Comparison of ENCODE assay signal across 16 mouse cellular contexts in the genomic region with DNA sequence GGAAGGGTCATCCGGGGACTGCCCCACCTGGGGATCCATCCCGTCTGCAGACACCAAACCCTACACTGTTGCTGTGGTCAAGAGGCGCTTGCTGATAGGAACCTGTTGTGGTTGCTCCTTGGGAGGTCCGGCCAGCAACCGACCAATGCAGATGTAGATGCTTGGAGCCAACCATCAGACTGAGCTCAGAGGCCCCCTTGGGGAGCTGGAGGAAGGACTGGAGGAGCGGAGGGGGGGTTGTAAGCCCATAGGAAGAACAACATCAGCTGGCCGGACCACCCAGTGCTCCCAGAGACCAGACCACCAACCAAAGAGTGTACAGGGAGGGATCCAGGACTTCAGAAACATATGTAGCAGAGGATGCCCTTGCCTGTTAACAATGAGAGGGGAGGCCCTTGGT.
"Had no signal": no experiment of that assay in that cellular context is flagged by ENCODE, and none has a peak within 500 bp of the region (broad histone marks: within the 10 kb centered on the region; RNA-seq: fewer than 3 reads in every experiment).

No protein-coding gene starts in this region.

- H3K4me2 ChIP-seq: liver, embryonic 15.5 days; midbrain, embryonic 11.5 days; midbrain, embryonic 13.5 days; midbrain, embryonic 15.5 days; neural tube, embryonic 12.5 days; stomach, embryonic 15.5 days had no signal

- H3K9ac ChIP-seq: liver, embryonic 15.5 days; liver, postnatal 0 days; midbrain, embryonic 13.5 days; midbrain, embryonic 15.5 days; neural tube, embryonic 12.5 days; stomach, embryonic 15.5 days had no signal

- H3K27ac ChIP-seq: liver, embryonic 15.5 days; macrophage; midbrain, embryonic 13.5 days; midbrain, embryonic 15.5 days; neural tube, embryonic 12.5 days; stomach, embryonic 15.5 days; stomach, postnatal 0 days had no signal

- ATAC-seq: liver, postnatal 0 days; midbrain, embryonic 13.5 days; midbrain, embryonic 15.5 days had no signal

- H3K27me3 ChIP-seq: midbrain, embryonic 15.5 days; neural tube, embryonic 12.5 days; stomach, embryonic 15.5 days had no signal

- DNase-seq: liver, postnatal 0 days; lung, adult 2 months; lung, postnatal 14 days; lung, postnatal 36 days; right cerebral cortex, postnatal 14 days; thymus, adult 2 months; thymus, postnatal 25 days; thymus, postnatal 4 days had no signal

- H3K36me3 ChIP-seq: liver, embryonic 15.5 days; midbrain, embryonic 13.5 days; midbrain, embryonic 15.5 days; neural tube, embryonic 12.5 days; stomach, embryonic 15.5 days had no signal

- H3K9me3 ChIP-seq: liver, embryonic 15.5 days; midbrain, embryonic 13.5 days; midbrain, embryonic 15.5 days; neural tube, embryonic 12.5 days; stomach, embryonic 15.5 days had no signal

- H3K4me3 ChIP-seq: liver, embryonic 15.5 days; midbrain, embryonic 13.5 days; midbrain, embryonic 15.5 days; neural tube, embryonic 12.5 days; stomach, embryonic 15.5 days had no signal
